Mouse (Mus musculus) bone marrow, adult 2 months (tissue): ENCODE measurements around the gene Nectin4. TPM values are rescaled to one million over a fixed set of nuclear protein-coding genes. Genes with fewer than 3 reads are reported as not detected.
"Not testable (repeated sequence)": the region's sequence is repeated elsewhere in the genome, so short reads cannot be mapped to it uniquely, and the experiment has no call there.

Experiments
- H3K27ac ChIP-seq: fragments of 200-500 bp; 2 replicates; pipeline ENCODE4 v1.5.1; 2012; ENCODE audit warnings: low read depth, mild to moderate bottlenecking, control low read depth, inconsistent platforms, low read length; ENCODE audit not compliant: control insufficient read depth, poor library complexity, insufficient read depth
- H3K4me1 ChIP-seq: fragments of 200-500 bp; 2 replicates; pipeline ENCODE4 v1.6.1; 2011; ENCODE audit warnings: low read length; ENCODE audit not compliant: control insufficient read depth, insufficient read depth
- H3K4me3 ChIP-seq: fragments of 200-500 bp; replicated peaks from 2 replicates; pipeline ENCODE3; 2011; ENCODE audit warnings: mild to moderate bottlenecking, low read depth, low read length, control low read depth; ENCODE audit not compliant: control insufficient read depth
- CTCF ChIP-seq: fragments of 200-500 bp; IDR thresholded peaks from 2 replicates; pipeline ENCODE4 v1.5.1; 2011; ENCODE audit warnings: low read length, control low read depth; ENCODE audit not compliant: control insufficient read depth, insufficient read depth
- POLR2A ChIP-seq: fragments of 200-500 bp; IDR thresholded peaks from 2 replicates; pipeline ENCODE4 v1.6.1; 2011; ENCODE audit warnings: low read depth, mild to moderate bottlenecking, control low read depth, low read length, borderline replicate concordance; ENCODE audit not compliant: control insufficient read depth
- WGBS: fragments of 180-500 bp; shearing (Covaris S2); methylation state at CpG from one replicate; pipeline ENCODE4 v1.1.7; 2018; 5-methylcytosine and 5-hydroxymethylcytosine counted together
- polyA plus RNA-seq: library from polyadenylated mRNA; stranded (reverse); fragments of >200 nt; gene quantifications from 2 replicates; pipeline ENCODE4 v1.2.4, GENCODE M21; 2011; ENCODE audit warnings: low replicate concordance; ENCODE audit not compliant: missing spikeins, insufficient read depth, insufficient read length

The Nectin4 gene
- polyA plus RNA-seq, result 0.27 and 1.1 TPM in 2 replicates

GRCm38 (mm10) chr1:171369845-171370556 is at the start of gene Nectin4:
TSS of gene Nectin4 (plus strand) at chr1:171370099.
- no peak for TF ChIP-seq POLR2A
- TF ChIP-seq CTCF, result no peak
- WGBS, result 17% methylated on average over 20 of the region's 20 CpGs
- no peak within 1 kb of the TSS; the same call in 1 of the 2 replicates for H3K27ac ChIP-seq
- H3K4me3 ChIP-seq, result peak within 1 kb of the TSS; percentile 29
- peaks cover 2% of the 10 kb centered on the region; the same call in 1 of the 2 replicates for H3K4me1 ChIP-seq

GRCm38 (mm10) chr1:171320151-171320550 is 49.7 kb upstream of the Nectin4 start:
- TF ChIP-seq POLR2A (no peak), CTCF (no peak)
- WGBS, result 66% methylated on average over 5 of the region's 5 CpGs
- no peaks in the 10 kb centered on the region for H3K4me1 ChIP-seq
- no peak overlapping the region for H3K27ac ChIP-seq
- H3K4me3 ChIP-seq, result no peak overlapping the region

- Histone ChIP-seq H3K4me3 (no peak overlapping the region), H3K4me1 (no peaks in the 10 kb centered on the region; the same call in 1 of the 2 replicates), H3K27ac (no peak overlapping the region)
- TF ChIP-seq CTCF, result no peak
- TF ChIP-seq POLR2A, result no peak
Observed at GRCm38 (mm10) chr1:171321415-171321814, 48.5 kb upstream of the Nectin4 start.

- TF ChIP-seq POLR2A, result no peak
- TF ChIP-seq CTCF, result no peak
- no peaks in the 10 kb centered on the region; the same call in 1 of the 2 replicates for H3K4me1 ChIP-seq
- WGBS, result 67% methylated on average over 1 of the region's 1 CpGs
- no peak overlapping the region for H3K27ac ChIP-seq
- H3K4me3 ChIP-seq, result no peak overlapping the region
Observed at GRCm38 (mm10) chr1:171322012-171322411, 47.9 kb upstream of the Nectin4 start.

GRCm38 (mm10) chr1:171325571-171325970 is 44.3 kb upstream of the Nectin4 start:
- H3K4me3 ChIP-seq, result no peak overlapping the region
- H3K4me1 ChIP-seq, result no peaks in the 10 kb centered on the region; the same call in 1 of the 2 replicates
- H3K27ac ChIP-seq, result no peak overlapping the region
- 89% methylated on average over 2 of the region's 2 CpGs for WGBS
- TF ChIP-seq CTCF (no peak), POLR2A (no peak)

GRCm38 (mm10) chr1:171326588-171326987 is 43.3 kb upstream of the Nectin4 start:
- WGBS, result 32% methylated on average over 4 of the region's 4 CpGs
- not testable (repeated sequence) for H3K4me3 ChIP-seq, H3K4me1 ChIP-seq

GRCm38 (mm10) chr1:171328244-171328643 is 41.7 kb upstream of the Nectin4 start:
- Histone ChIP-seq H3K4me1 (peaks cover 1% of the 10 kb centered on the region; the same call in 1 of the 2 replicates), H3K4me3 (peak overlapping the region; percentile 85), H3K27ac (peak overlapping the region; percentile 99; the same call in 1 of the 2 replicates)
- 33% methylated on average over 9 of the region's 9 CpGs for WGBS
- TF ChIP-seq CTCF (no peak), POLR2A (no peak)

More at GRCm38 (mm10) chr1:171326588-171326987, 43.3 kb upstream of the Nectin4 start:
- not testable (repeated sequence) for H3K27ac ChIP-seq

GRCm38 (mm10) chr1:171328839-171329432 is 41.0 kb upstream of the Nectin4 start, which contains the start of gene Dedd:
TSS of gene Dedd (plus strand) at chr1:171329145.
- peak within 1 kb of the TSS; percentile 85 for H3K4me3 ChIP-seq
- H3K27ac ChIP-seq, result peak within 1 kb of the TSS; percentile 99
- 2% methylated on average over 48 of the region's 48 CpGs for WGBS
- peaks cover 1% of the 10 kb centered on the region; the same call in 1 of the 2 replicates for H3K4me1 ChIP-seq
- TF ChIP-seq CTCF (no peak; the same call in 1 of the 2 replicates), POLR2A (peak; percentile 44; the same call in 1 of the 2 replicates)
